Mouse (Mus musculus) hindbrain, embryonic 11.5 days (tissue): ENCODE data around the gene Slc17a5. TPM values are rescaled to one million over a fixed set of nuclear protein-coding genes. Genes with fewer than 3 reads are reported as not detected.
A peak's percentile ranks its signal among the peaks of the same experiment; 100 is the strongest.
"Not testable (repeated sequence)": the region's sequence is repeated elsewhere in the genome, so short reads cannot be mapped to it uniquely, and the experiment has no call there.

ENCODE experiments used
- ATAC-seq: fragments of 200-750 bp; cut with Nextera tagmentation; 2 replicates; pipeline ENCODE4 v1.8.0; 2017; ENCODE audit warnings: mild to moderate bottlenecking, moderate TSS enrichment, moderate library complexity; ENCODE audit not compliant: low FRiP score
- DNase-seq: peaks from one replicate; pipeline ENCODE4 v3.0.0-alpha.2; 2015; ENCODE audit warnings: low spot score
- H3K27ac ChIP-seq: fragments of 300-500 bp; sonication (generic); 2 replicates; pipeline ENCODE4 v1.5.1; 2014; ENCODE audit warnings: mild to moderate bottlenecking, low read depth, low read length
- H3K27me3 ChIP-seq: fragments of 300-500 bp; sonication (generic); 2 replicates; pipeline ENCODE4 v1.6.1; 2014; ENCODE audit warnings: mild to moderate bottlenecking, low read length, moderate library complexity, mixed read lengths; ENCODE audit not compliant: control insufficient read depth, insufficient read depth
- H3K36me3 ChIP-seq: fragments of 300-500 bp; sonication (generic); 2 replicates; pipeline ENCODE4 v1.6.1; 2014; ENCODE audit warnings: mild to moderate bottlenecking, low read length, moderate library complexity, mixed read lengths; ENCODE audit not compliant: control insufficient read depth, insufficient read depth
- H3K4me1 ChIP-seq: fragments of 300-500 bp; sonication (generic); replicated peaks from 2 replicates; pipeline ENCODE4 v1.6.1; 2014; ENCODE audit warnings: low read length, mixed read lengths; ENCODE audit not compliant: control insufficient read depth, insufficient read depth
- H3K4me2 ChIP-seq: fragments of 300-500 bp; sonication (generic); replicated peaks from 2 replicates; pipeline ENCODE4 v1.6.1; 2014; ENCODE audit warnings: mild to moderate bottlenecking, low read depth, low read length
- H3K4me3 ChIP-seq: fragments of 300-500 bp; sonication (generic); 2 replicates; pipeline ENCODE4 v1.5.1; 2014; ENCODE audit warnings: low read depth, low read length
- H3K9ac ChIP-seq: fragments of 300-500 bp; sonication (generic); 2 replicates; pipeline ENCODE4 v1.6.1; 2014; ENCODE audit warnings: low read depth, low read length
- H3K9me3 ChIP-seq: fragments of 300-500 bp; sonication (generic); 2 replicates; pipeline ENCODE4 v1.6.1; 2016; ENCODE audit warnings: low read length; ENCODE audit not compliant: control insufficient read depth
- WGBS: fragments of 180-500 bp; shearing (Covaris S2); extraction: QIAGEN DNeasy Blood & Tissue Kit; methylation state at CpG from one replicate; pipeline ENCODE4 v1.1.7; 2014; 5-methylcytosine and 5-hydroxymethylcytosine counted together
- polyA plus RNA-seq: library from polyadenylated mRNA; unstranded; fragments of >200 nt; fragmentation: Nextera tagmentation; extraction: Ambion mirVana; gene quantifications from 2 replicates; pipeline ENCODE4 v1.2.1, GENCODE M21; 2014

Gene Slc17a5
- polyA plus RNA-seq, 1 experiment from 2014 or later: 12.8 TPM

- no peaks in the 10 kb centered on the region for H3K9me3 ChIP-seq
- peak; percentile 53 for DNase-seq
- H3K27ac ChIP-seq: 0 out of 2 replicates have a peak within 1 kb of the TSS, but pooled peaks have one; percentile 5
- WGBS: 3% methylated on average over 19 of the region's 20 CpGs
- H3K9ac ChIP-seq: peak within 1 kb of the TSS; percentile 73
- no peaks in the 10 kb centered on the region for H3K4me1 ChIP-seq
- ATAC-seq: peak; percentile 73
- H3K36me3 ChIP-seq: no peaks in the 10 kb centered on the region
- H3K4me2 ChIP-seq: peak within 1 kb of the TSS; percentile 53
- H3K27me3 ChIP-seq: no peaks in the 10 kb centered on the region
- H3K4me3 ChIP-seq: peak within 1 kb of the TSS; percentile 34
Measured at GRCm38 (mm10) chr9:78488890-78489420, 98.9 kb downstream of the Slc17a5 start, which contains the start of gene Eef1a1. Eef1a1 (minus strand) TSS chr9:78489151.

GRCm38 (mm10) chr9:78488021-78488420 is 99.8 kb downstream of the Slc17a5 start:
- not testable (repeated sequence) for ATAC-seq, H3K27ac ChIP-seq, H3K4me2 ChIP-seq, H3K4me1 ChIP-seq, H3K4me3 ChIP-seq, H3K36me3 ChIP-seq, H3K9me3 ChIP-seq, DNase-seq, H3K9ac ChIP-seq, H3K27me3 ChIP-seq
- WGBS: 97% methylated on average over 5 of the region's 5 CpGs

Other genes with a start within 250 kb of the Slc17a5 start
- not detected in 2 replicates for gene Gsta2, start 232.3 kb downstream of the Slc17a5 start, polyA plus RNA-seq
- 0.35 and 0.79 TPM in 2 replicates for gene Dppa5a, start 219.9 kb downstream of the Slc17a5 start, polyA plus RNA-seq
- 2.9 and 3.3 TPM in 2 replicates for gene Ooep, start 209.3 kb downstream of the Slc17a5 start, polyA plus RNA-seq
- 0.14 and 0.40 TPM in 2 replicates for gene Ddx43, start 192.3 kb downstream of the Slc17a5 start, polyA plus RNA-seq
- gene Cgas, start 144.8 kb downstream of the Slc17a5 start, polyA plus RNA-seq: 0.35 and 0.79 TPM in 2 replicates
- gene Mto1, start 139.8 kb downstream of the Slc17a5 start, polyA plus RNA-seq: 26.1 and 26.7 TPM in 2 replicates
- 0.28 and 0.48 TPM in 2 replicates for gene Gm17324, start 139.3 kb downstream of the Slc17a5 start, polyA plus RNA-seq
- 4,691 and 4,742 TPM in 2 replicates for gene Eef1a1, start 98.9 kb downstream of the Slc17a5 start, polyA plus RNA-seq
- gene Cd109, start 27.5 kb upstream of the Slc17a5 start, polyA plus RNA-seq: 4.0 and 5.7 TPM in 2 replicates